Mouse (Mus musculus) small intestine, adult 2 months (tissue): ENCODE measurements around the gene Elmo1. TPM values are rescaled to one million over a fixed set of nuclear protein-coding genes. Genes with fewer than 3 reads are reported as not detected.

ENCODE experiments used
- H3K27ac ChIP-seq: fragments of 200-500 bp; 2 replicates; pipeline ENCODE4 v1.5.1; 2012; ENCODE audit warnings: low read depth, low read length, control low read depth, inconsistent platforms; ENCODE audit not compliant: insufficient read depth
- H3K27me3 ChIP-seq: fragments of 200-500 bp; 2 replicates; pipeline ENCODE4 v1.6.1; 2012; ENCODE audit warnings: mild to moderate bottlenecking, moderate library complexity, low read length, inconsistent platforms; ENCODE audit not compliant: control insufficient read depth, insufficient read depth
- H3K36me3 ChIP-seq: fragments of 200-500 bp; 2 replicates; pipeline ENCODE4 v1.6.1; 2012; ENCODE audit warnings: mild to moderate bottlenecking, low read length, control low read depth, inconsistent platforms; ENCODE audit not compliant: control insufficient read depth, insufficient read depth
- H3K4me1 ChIP-seq: fragments of 200-500 bp; 2 replicates; pipeline ENCODE4 v1.6.1; 2012; ENCODE audit warnings: low read length, inconsistent platforms, mixed read lengths; ENCODE audit not compliant: control insufficient read depth, insufficient read depth, insufficient read length
- H3K4me3 ChIP-seq: fragments of 200-500 bp; 2 replicates; pipeline ENCODE4 v1.5.1; 2012; ENCODE audit warnings: low read depth, mild to moderate bottlenecking, control low read depth, inconsistent platforms, low read length, moderate library complexity
- CTCF ChIP-seq: fragments of 200-500 bp; IDR thresholded peaks from 2 replicates; pipeline ENCODE4 v1.5.1; 2012; ENCODE audit warnings: low read depth, mild to moderate bottlenecking, control low read depth, inconsistent platforms, low read length, moderate library complexity, mixed read lengths; ENCODE audit not compliant: insufficient replicate concordance, insufficient read length; ENCODE audit errors: extremely low read depth
- POLR2A ChIP-seq: fragments of 200-500 bp; IDR thresholded peaks from 2 replicates; pipeline ENCODE4 v1.6.1; 2012; ENCODE audit warnings: low read depth, mild to moderate bottlenecking, control low read depth, inconsistent platforms, low read length, moderate library complexity
- WGBS: fragments of 180-500 bp; shearing (Covaris S2); methylation state at CpG from one replicate; pipeline ENCODE4 v1.1.7; 2018; 5-methylcytosine and 5-hydroxymethylcytosine counted together
- polyA plus RNA-seq: library from polyadenylated mRNA; depleted of rRNA; stranded (reverse); fragments of >200 nt; gene quantifications from 2 replicates; pipeline ENCODE4 v1.2.3, GENCODE M21; 2012

Elmo1 gene
- polyA plus RNA-seq, 1 experiment: 23.8 TPM

- H3K27ac ChIP-seq: no peak overlapping the region
Measured at GRCm38 (mm10) chr13:20094916-20095700, 4.7 kb downstream of the Elmo1 start.

GRCm38 (mm10) chr13:20097006-20097617 lies 6.7 kb downstream of the Elmo1 start:
- Histone ChIP-seq H3K4me1 (peaks cover 6% of the 10 kb centered on the region; the same call in 1 of the 2 replicates), H3K36me3 (no peaks in the 10 kb centered on the region), H3K27ac (no peak overlapping the region), H3K4me3 (no peak overlapping the region), H3K27me3 (no peaks in the 10 kb centered on the region)
- TF ChIP-seq POLR2A: no peak
- WGBS: 86% methylated on average over 5 of the region's 5 CpGs

More at GRCm38 (mm10) chr13:20094916-20095700, 4.7 kb downstream of the Elmo1 start:
- WGBS: 38% methylated on average over 4 of the region's 4 CpGs
- no peaks in the 10 kb centered on the region for H3K27me3 ChIP-seq
- no peaks in the 10 kb centered on the region for H3K36me3 ChIP-seq
- no peak overlapping the region for H3K4me3 ChIP-seq
- TF ChIP-seq POLR2A: no peak
- TF ChIP-seq CTCF: no peak
- peaks cover 8% of the 10 kb centered on the region for H3K4me1 ChIP-seq

GRCm38 (mm10) chr13:20097934-20098593 lies 7.7 kb downstream of the Elmo1 start:
- 47% methylated on average over 5 of the region's 5 CpGs for WGBS
- peaks cover 4% of the 10 kb centered on the region; the same call in 1 of the 2 replicates for H3K4me1 ChIP-seq
- TF ChIP-seq CTCF (no peak), POLR2A (no peak)
- no peaks in the 10 kb centered on the region for H3K36me3 ChIP-seq
- no peaks in the 10 kb centered on the region for H3K27me3 ChIP-seq
- H3K27ac ChIP-seq: no peak overlapping the region
- H3K4me3 ChIP-seq: no peak overlapping the region

- Histone ChIP-seq H3K4me1 (peaks cover 4% of the 10 kb centered on the region; the same call in 1 of the 2 replicates), H3K4me3 (no peak overlapping the region), H3K27ac (no peak overlapping the region), H3K27me3 (no peaks in the 10 kb centered on the region), H3K36me3 (no peaks in the 10 kb centered on the region)
- 86% methylated on average over 3 of the region's 3 CpGs for WGBS
- TF ChIP-seq CTCF (no peak), POLR2A (no peak)
Measured at GRCm38 (mm10) chr13:20098594-20098965, 8.2 kb downstream of the Elmo1 start.

- H3K27me3 ChIP-seq: no peaks in the 10 kb centered on the region
- TF ChIP-seq POLR2A (no peak), CTCF (no peak)
- no peak overlapping the region; the same call in 1 of the 2 replicates for H3K27ac ChIP-seq
- H3K4me3 ChIP-seq: no peak overlapping the region
- H3K36me3 ChIP-seq: no peaks in the 10 kb centered on the region
- WGBS: 27% methylated on average over 4 of the region's 4 CpGs
- peaks cover 4% of the 10 kb centered on the region; the same call in 1 of the 2 replicates for H3K4me1 ChIP-seq
Measured at GRCm38 (mm10) chr13:20099546-20099945, 9.2 kb downstream of the Elmo1 start.

GRCm38 (mm10) chr13:20100357-20100756 lies 10.0 kb downstream of the Elmo1 start:
- H3K27ac ChIP-seq: no peak overlapping the region
- no peak overlapping the region for H3K4me3 ChIP-seq
- H3K4me1 ChIP-seq: peaks cover 2% of the 10 kb centered on the region; the same call in 1 of the 2 replicates
- 64% methylated on average over 3 of the region's 3 CpGs for WGBS
- TF ChIP-seq CTCF: no peak
- TF ChIP-seq POLR2A: no peak
- H3K27me3 ChIP-seq: no peaks in the 10 kb centered on the region
- no peaks in the 10 kb centered on the region for H3K36me3 ChIP-seq

- WGBS: 81% methylated on average over 5 of the region's 5 CpGs
- H3K4me3 ChIP-seq: no peak overlapping the region
- no peaks in the 10 kb centered on the region for H3K27me3 ChIP-seq
- TF ChIP-seq CTCF: no peak
- no peak for TF ChIP-seq POLR2A
- H3K36me3 ChIP-seq: no peaks in the 10 kb centered on the region
- H3K27ac ChIP-seq: no peak overlapping the region
- peaks cover 2% of the 10 kb centered on the region; the same call in 1 of the 2 replicates for H3K4me1 ChIP-seq
Measured at GRCm38 (mm10) chr13:20101691-20102090, 11.3 kb downstream of the Elmo1 start.
